Mouse (Mus musculus) testis, adult 2 months (tissue): ENCODE data around the gene Ddit4.

Experiments used
- CTCF ChIP-seq: fragments of 200-500 bp; IDR thresholded peaks from 2 replicates; pipeline ENCODE4 v1.5.1; 2012; ENCODE audit warnings: low read depth, mild to moderate bottlenecking, inconsistent platforms, low read length, moderate library complexity; ENCODE audit not compliant: control insufficient read depth, insufficient read depth, insufficient replicate concordance
- POLR2A ChIP-seq: fragments of 200-500 bp; IDR thresholded peaks from 2 replicates; pipeline ENCODE4 v1.6.1; 2012; ENCODE audit warnings: low read depth, mild to moderate bottlenecking, inconsistent platforms, low read length, moderate library complexity; ENCODE audit not compliant: control insufficient read depth

DNA sequence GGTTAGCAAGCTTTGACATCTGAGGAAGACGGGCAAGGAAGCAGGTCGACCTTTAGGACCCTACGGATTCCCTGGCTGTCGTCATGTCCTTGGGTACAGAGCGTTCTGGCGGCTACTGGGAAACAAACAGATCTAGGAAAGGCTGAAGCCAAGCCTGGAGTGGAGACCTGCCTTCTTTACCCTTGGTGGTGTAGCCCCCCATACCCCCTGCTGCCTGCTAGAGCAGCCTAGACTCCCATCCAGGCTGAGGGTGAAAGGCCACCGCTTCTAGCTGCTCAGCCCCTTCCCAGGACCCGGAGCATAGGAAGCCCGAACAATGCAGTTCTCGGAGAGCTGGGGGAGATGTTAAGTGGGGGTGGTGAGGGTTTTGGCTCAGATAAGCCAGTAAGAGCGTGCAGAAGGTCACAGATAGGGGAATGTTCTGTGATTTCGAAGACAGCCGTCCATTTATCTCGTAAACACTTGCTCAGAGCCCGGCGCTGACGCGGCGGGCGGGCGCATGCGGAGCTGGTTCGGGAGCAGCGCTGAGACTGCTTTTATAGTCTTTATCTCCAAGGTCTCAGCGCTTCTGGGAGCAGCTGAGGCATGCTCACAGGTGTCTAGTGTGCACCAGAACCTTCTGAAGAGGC lies 18.3 kb upstream of the Ddit4 start:
- TF ChIP-seq CTCF (no peak), POLR2A (no peak; the same call in 1 of the 2 replicates)
